Mouse (Mus musculus) stomach, embryonic 16.5 days (tissue): ENCODE measurements around the gene Galnt2. TPM values are rescaled to one million over a fixed set of nuclear protein-coding genes. Genes with fewer than 3 reads are reported as not detected.

Experiments used
- ATAC-seq: fragments of 200-750 bp; cut with Nextera tagmentation; 2 replicates; pipeline ENCODE4 v1.8.0; 2017; ENCODE audit warnings: moderate number of reproducible peaks, moderate TSS enrichment; ENCODE audit not compliant: insufficient read depth, low FRiP score
- H3K27ac ChIP-seq: fragments of 300-500 bp; sonication (generic); 2 replicates; pipeline ENCODE4 v1.5.1; 2014; ENCODE audit warnings: low read length
- H3K27me3 ChIP-seq: fragments of 300-500 bp; sonication (generic); 2 replicates; pipeline ENCODE4 v1.6.1; 2014; ENCODE audit warnings: low read length, control low read depth, mixed read lengths; ENCODE audit not compliant: control insufficient read depth, insufficient read depth
- H3K36me3 ChIP-seq: fragments of 300-500 bp; sonication (generic); 2 replicates; pipeline ENCODE4 v1.6.1; 2014; ENCODE audit warnings: low read length; ENCODE audit not compliant: control insufficient read depth, insufficient read depth
- H3K4me1 ChIP-seq: fragments of 300-500 bp; sonication (generic); 2 replicates; pipeline ENCODE4 v1.6.1; 2014; ENCODE audit warnings: low read length, control low read depth, mixed read lengths; ENCODE audit not compliant: control insufficient read depth, insufficient read depth
- H3K4me2 ChIP-seq: fragments of 300-500 bp; sonication (generic); 2 replicates; pipeline ENCODE4 v1.6.1; 2014; ENCODE audit warnings: low read depth, low read length, mixed read lengths
- H3K4me3 ChIP-seq: fragments of 300-500 bp; sonication (generic); replicated peaks from 2 replicates; pipeline ENCODE4 v1.5.1; 2014; ENCODE audit warnings: mild to moderate bottlenecking, low read length
- H3K9ac ChIP-seq: fragments of 300-500 bp; sonication (generic); 2 replicates; pipeline ENCODE4 v1.6.1; 2014; ENCODE audit warnings: low read length
- H3K9me3 ChIP-seq: fragments of 300-500 bp; sonication (generic); replicated peaks from 2 replicates; pipeline ENCODE4 v1.6.1; 2016; ENCODE audit warnings: low read length, control low read depth; ENCODE audit not compliant: control insufficient read depth
- WGBS: fragments of 180-500 bp; shearing (Covaris S2); extraction: QIAGEN DNeasy Blood & Tissue Kit; methylation state at CpG from one replicate; pipeline ENCODE4 v1.1.7; 2014; 5-methylcytosine and 5-hydroxymethylcytosine counted together
- polyA plus RNA-seq: library from polyadenylated mRNA; unstranded; fragments of >200 nt; fragmentation: Nextera tagmentation; extraction: Ambion mirVana; gene quantifications from 2 replicates; pipeline ENCODE4 v1.2.1, GENCODE M21; 2015

The Galnt2 gene
- polyA plus RNA-seq, 1 experiment from 2014 or later: 49.3 TPM

- H3K9me3 ChIP-seq: no peaks in the 10 kb centered on the region
- H3K27ac ChIP-seq: no peak overlapping the region
- no peaks in the 10 kb centered on the region for H3K27me3 ChIP-seq
- ATAC-seq: no peak
- H3K36me3 ChIP-seq: peaks cover 9% of the 10 kb centered on the region; the same call in 1 of the 2 replicates
- no peaks in the 10 kb centered on the region for H3K4me1 ChIP-seq
- no peak overlapping the region for H3K4me3 ChIP-seq
- WGBS: 58% methylated on average over 3 of the region's 3 CpGs
- H3K4me2 ChIP-seq: no peak overlapping the region
- H3K9ac ChIP-seq: no peak overlapping the region
Observed at GRCm38 (mm10) chr8:124330433-124330832, 99.2 kb downstream of the Galnt2 start.

GRCm38 (mm10) chr8:124331094-124331493 lies 99.9 kb downstream of the Galnt2 start:
- Histone ChIP-seq H3K27me3 (no peaks in the 10 kb centered on the region), H3K9me3 (no peaks in the 10 kb centered on the region), H3K4me1 (no peaks in the 10 kb centered on the region), H3K4me3 (no peak overlapping the region), H3K9ac (no peak overlapping the region), H3K36me3 (peaks cover 9% of the 10 kb centered on the region; the same call in 1 of the 2 replicates), H3K4me2 (no peak overlapping the region), H3K27ac (no peak overlapping the region)
- ATAC-seq: no peak
- 84% methylated on average over 3 of the region's 3 CpGs for WGBS

GRCm38 (mm10) chr8:124331706-124332105 lies 100.5 kb downstream of the Galnt2 start:
- Histone ChIP-seq H3K9me3 (no peaks in the 10 kb centered on the region), H3K27ac (no peak overlapping the region), H3K4me1 (no peaks in the 10 kb centered on the region), H3K36me3 (peaks cover 9% of the 10 kb centered on the region; the same call in 1 of the 2 replicates), H3K27me3 (no peaks in the 10 kb centered on the region), H3K4me3 (no peak overlapping the region), H3K9ac (no peak overlapping the region), H3K4me2 (no peak overlapping the region)
- no peak for ATAC-seq
- WGBS: 80% methylated on average over 11 of the region's 11 CpGs

GRCm38 (mm10) chr8:124336302-124336701 lies 105.1 kb downstream of the Galnt2 start:
- Histone ChIP-seq H3K36me3 (peaks cover 11% of the 10 kb centered on the region; the same call in 1 of the 2 replicates), H3K27me3 (no peaks in the 10 kb centered on the region), H3K27ac (no peak overlapping the region), H3K4me2 (no peak overlapping the region), H3K4me1 (no peaks in the 10 kb centered on the region), H3K4me3 (no peak overlapping the region), H3K9me3 (no peaks in the 10 kb centered on the region), H3K9ac (no peak overlapping the region)
- ATAC-seq: no peak
- WGBS: 95% methylated on average over 13 of the region's 13 CpGs

GRCm38 (mm10) chr8:124339742-124340141 lies 108.6 kb downstream of the Galnt2 start:
- Histone ChIP-seq H3K9ac (no peak overlapping the region), H3K27me3 (no peaks in the 10 kb centered on the region), H3K4me3 (no peak overlapping the region), H3K9me3 (no peaks in the 10 kb centered on the region), H3K36me3 (peaks cover 6% of the 10 kb centered on the region; the same call in 1 of the 2 replicates), H3K4me1 (no peaks in the 10 kb centered on the region), H3K27ac (no peak overlapping the region), H3K4me2 (no peak overlapping the region)
- ATAC-seq: no peak
- WGBS: 85% methylated on average over 3 of the region's 3 CpGs

- Histone ChIP-seq H3K9me3 (no peaks in the 10 kb centered on the region), H3K4me2 (no peak overlapping the region), H3K4me3 (no peak overlapping the region), H3K4me1 (no peaks in the 10 kb centered on the region), H3K9ac (no peak overlapping the region), H3K36me3 (peaks cover 6% of the 10 kb centered on the region; the same call in 1 of the 2 replicates), H3K27me3 (no peaks in the 10 kb centered on the region), H3K27ac (no peak overlapping the region)
- 80% methylated on average over 17 of the region's 17 CpGs for WGBS
- no peak for ATAC-seq
Observed at GRCm38 (mm10) chr8:124340360-124341068, 109.3 kb downstream of the Galnt2 start.

- Histone ChIP-seq H3K4me1 (no peaks in the 10 kb centered on the region), H3K4me3 (no peak overlapping the region), H3K9me3 (no peaks in the 10 kb centered on the region), H3K4me2 (no peak overlapping the region), H3K27me3 (no peaks in the 10 kb centered on the region), H3K36me3 (peaks cover 6% of the 10 kb centered on the region; the same call in 1 of the 2 replicates), H3K9ac (no peak overlapping the region), H3K27ac (no peak overlapping the region)
- ATAC-seq: no peak
- 92% methylated on average over 15 of the region's 15 CpGs for WGBS
Observed at GRCm38 (mm10) chr8:124343151-124343550, 112.0 kb downstream of the Galnt2 start.

- no peaks in the 10 kb centered on the region for H3K4me1 ChIP-seq
- no peak overlapping the region for H3K27ac ChIP-seq
- no peak overlapping the region for H3K4me3 ChIP-seq
- WGBS: 70% methylated on average over 12 of the region's 12 CpGs
- no peaks in the 10 kb centered on the region for H3K9me3 ChIP-seq
- ATAC-seq: no peak
- H3K27me3 ChIP-seq: no peaks in the 10 kb centered on the region
- no peaks in the 10 kb centered on the region; the same call in 1 of the 2 replicates for H3K36me3 ChIP-seq
- H3K9ac ChIP-seq: no peak overlapping the region
- no peak overlapping the region for H3K4me2 ChIP-seq
Observed at GRCm38 (mm10) chr8:124343991-124344390, 112.8 kb downstream of the Galnt2 start.

GRCm38 (mm10) chr8:124345098-124345497 lies 113.9 kb downstream of the Galnt2 start:
- no peaks in the 10 kb centered on the region for H3K9me3 ChIP-seq
- no peak overlapping the region for H3K4me3 ChIP-seq

More at GRCm38 (mm10) chr8:124345098-124345497, 113.9 kb downstream of the Galnt2 start:
- H3K36me3 ChIP-seq: no peaks in the 10 kb centered on the region; the same call in 1 of the 2 replicates
- 68% methylated on average over 10 of the region's 10 CpGs for WGBS
- no peaks in the 10 kb centered on the region for H3K4me1 ChIP-seq
- H3K4me2 ChIP-seq: no peak overlapping the region
- H3K9ac ChIP-seq: no peak overlapping the region
- no peak for ATAC-seq
- no peak overlapping the region for H3K27ac ChIP-seq
- H3K27me3 ChIP-seq: no peaks in the 10 kb centered on the region
